Comparison of ENCODE assay signal across 18 mouse cellular contexts in the genomic region with DNA sequence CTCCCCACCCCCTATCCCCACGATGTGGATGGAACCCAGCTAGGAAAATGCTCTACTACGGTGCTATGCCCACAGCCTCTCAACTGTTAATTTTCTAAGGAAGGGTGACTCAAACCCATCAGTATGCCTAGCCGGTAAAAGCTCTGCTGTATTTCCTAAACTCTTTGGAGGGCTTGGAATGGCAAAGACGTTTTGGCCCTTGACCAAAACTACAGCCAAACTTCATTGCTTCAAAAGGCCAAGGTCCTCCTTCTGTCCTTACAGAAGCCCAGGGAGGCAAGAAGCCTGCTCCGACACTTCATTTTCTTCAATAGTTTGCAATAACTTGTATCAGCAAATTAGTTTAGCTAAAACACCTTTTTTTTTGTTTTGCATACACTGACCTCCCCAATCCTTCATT. TPM values are rescaled to one million over a fixed set of nuclear protein-coding genes. Genes with fewer than 3 reads are reported as not detected.
DNase-seq lines count a peak whose midpoint lies in the region; ATAC-seq lines count a peak whose summit lies in the region.
"Had no signal": no experiment of that assay in that cellular context is flagged by ENCODE, and none has a peak within 500 bp of the region (broad histone marks: within the 10 kb centered on the region; RNA-seq: fewer than 3 reads in every experiment).

No protein-coding gene starts in this region.

- ATAC-seq in midbrain, embryonic 11.5 days (ENCODE audit: low FRiP score) = no peak
- no peak for ATAC-seq in midbrain, embryonic 13.5 days
- ATAC-seq: forebrain, embryonic 13.5 days; forebrain, embryonic 15.5 days; forebrain, postnatal 0 days had no signal

- no peak overlapping the region for H3K4me2 ChIP-seq in midbrain, embryonic 11.5 days
- H3K4me2 ChIP-seq in midbrain, embryonic 13.5 days (replicated peaks) = no peak overlapping the region
- H3K4me2 ChIP-seq: embryonic facial prominence, embryonic 12.5 days; forebrain, embryonic 13.5 days; forebrain, embryonic 15.5 days had no signal

- H3K36me3 ChIP-seq in midbrain, embryonic 11.5 days (ENCODE audit: control insufficient read depth, insufficient read depth, low read length) = no peaks in the 10 kb centered on the region
- H3K36me3 ChIP-seq in midbrain, embryonic 13.5 days = no peaks in the 10 kb centered on the region
- H3K36me3 ChIP-seq: embryonic facial prominence, embryonic 10.5 days; embryonic facial prominence, embryonic 12.5 days; forebrain, embryonic 15.5 days had no signal

- WGBS in midbrain, embryonic 11.5 days = 80% methylated on average over 5 of the region's 5 CpGs
- WGBS in midbrain, embryonic 13.5 days = 83% methylated on average over 5 of the region's 5 CpGs

- H3K9me3 ChIP-seq in midbrain, embryonic 11.5 days (ENCODE audit: control insufficient read depth, low read length) = no peaks in the 10 kb centered on the region
- H3K9me3 ChIP-seq in midbrain, embryonic 13.5 days = no peaks in the 10 kb centered on the region
- H3K9me3 ChIP-seq: embryonic facial prominence, embryonic 10.5 days; embryonic facial prominence, embryonic 12.5 days; forebrain, embryonic 13.5 days; forebrain, embryonic 15.5 days had no signal

- H3K4me3 ChIP-seq in midbrain, embryonic 11.5 days (ENCODE audit: low read depth, low read length) = no peak overlapping the region
- no peak overlapping the region for H3K4me3 ChIP-seq in midbrain, embryonic 13.5 days (replicated peaks)
- H3K4me3 ChIP-seq: embryonic facial prominence, embryonic 10.5 days; embryonic facial prominence, embryonic 12.5 days; forebrain, embryonic 13.5 days; forebrain, embryonic 15.5 days had no signal

- no peak overlapping the region for H3K9ac ChIP-seq in midbrain, embryonic 11.5 days (ENCODE audit: low read length)
- H3K9ac ChIP-seq in midbrain, embryonic 13.5 days (replicated peaks) = no peak overlapping the region
- H3K9ac ChIP-seq: embryonic facial prominence, embryonic 12.5 days; forebrain, embryonic 13.5 days; forebrain, embryonic 15.5 days; forebrain, postnatal 0 days had no signal

- no peaks in the 10 kb centered on the region for H3K27me3 ChIP-seq in midbrain, embryonic 11.5 days (ENCODE audit: control insufficient read depth, insufficient read depth, low read length)
- H3K27me3 ChIP-seq in midbrain, embryonic 13.5 days = no peaks in the 10 kb centered on the region
- H3K27me3 ChIP-seq: embryonic facial prominence, embryonic 12.5 days; forebrain, embryonic 13.5 days; forebrain, embryonic 15.5 days had no signal

- H3K27ac ChIP-seq in midbrain, embryonic 11.5 days (ENCODE audit: low read depth, low read length) = no peak overlapping the region
- H3K27ac ChIP-seq in midbrain, embryonic 13.5 days = no peak overlapping the region
- H3K27ac ChIP-seq: embryonic facial prominence, embryonic 10.5 days; embryonic facial prominence, embryonic 12.5 days; forebrain, embryonic 13.5 days; forebrain, embryonic 15.5 days had no signal

- peak; percentile 17 for DNase-seq in adrenal gland, adult 2 months
- DNase-seq in adrenal gland, adult 18-20 months (ENCODE audit: low spot score in 2 of 2) = no peak
- DNase-seq in adrenal gland, postnatal 14 days = peak; percentile 38
- DNase-seq in adrenal gland, postnatal 25 days = no peak
- DNase-seq in midbrain, embryonic 11.5 days (ENCODE audit: low spot score, missing footprints) = peak; percentile 51
- DNase-seq in lung, postnatal 25 days (ENCODE audit: low spot score) = no peak
- DNase-seq: cerebellum, adult 11-12 months; cerebellum, adult 2 months; cerebellum, adult 9-10 months; cerebellum, postnatal 10 days; cerebellum, postnatal 25 days; forebrain, postnatal 0 days had no signal

- no peaks in the 10 kb centered on the region for H3K4me1 ChIP-seq in midbrain, embryonic 11.5 days (ENCODE audit: control insufficient read depth, insufficient read depth, low read length)
- no peaks in the 10 kb centered on the region; the same call in 1 of the 2 replicates for H3K4me1 ChIP-seq in midbrain, embryonic 13.5 days (replicated peaks)
- H3K4me1 ChIP-seq: embryonic facial prominence, embryonic 12.5 days; forebrain, embryonic 13.5 days; forebrain, embryonic 15.5 days had no signal

RNA-seq across cellular contexts. Expression of a gene that starts 42.4 kb away (rescaled TPM):
- 10 to 100 TPM in 1 of 2 experiments, 1 to 10 TPM in 1; 5.3 to 25.9 TPM for total RNA-seq in adrenal gland, adult 2 months (2021)
- polyA plus RNA-seq in adrenal gland, adult 2 months (2012; rRNA removed) = 15.4 and 18.2 TPM in 2 replicates
- 1 to 10 TPM; 5.0 to 9.6 TPM for total RNA-seq in adrenal gland, adult 18-20 months (2021)
- total RNA-seq in adrenal gland, postnatal 14 days (2021) = 7.7 and 9.2 TPM in 2 replicates
- 9.4 and 9.7 TPM in 2 replicates for total RNA-seq in adrenal gland, postnatal 25 days (2021)
- 8.0 and 9.4 TPM in 2 replicates for polyA plus RNA-seq in midbrain, embryonic 11.5 days (2014; fragmentation: Nextera tagmentation; extraction: Ambion mirVana)
- 29.8 and 30.3 TPM in 2 replicates for polyA plus RNA-seq in midbrain, embryonic 13.5 days (2015; fragmentation: Nextera tagmentation; extraction: Ambion mirVana)
- total RNA-seq: MEL had no signal

Comparison
In these comparisons a context has a peak if more than half of its experiments do, and no peak if none do; other contexts are left out.
1. DNase-seq: peak in adrenal gland, adult 2 months (single experiment), adrenal gland, postnatal 14 days (single experiment) and midbrain, embryonic 11.5 days (single experiment); none in adrenal gland, adult 18-20 months (0 of 2), adrenal gland, postnatal 25 days (single experiment) and lung, postnatal 25 days (single experiment).